Mouse (Mus musculus): Measurements from ENCODE around the gene Fam178b. TPM values are rescaled to one million over a fixed set of nuclear protein-coding genes. Genes with fewer than 3 reads are reported as not detected.
"Not testable (repeated sequence)": the region's sequence is repeated elsewhere in the genome, so short reads cannot be mapped to it uniquely, and the experiment has no call there.

The Fam178b gene
- polyA plus RNA-seq, 1 experiment from 2014 or later, result 0.87 TPM

DNA sequence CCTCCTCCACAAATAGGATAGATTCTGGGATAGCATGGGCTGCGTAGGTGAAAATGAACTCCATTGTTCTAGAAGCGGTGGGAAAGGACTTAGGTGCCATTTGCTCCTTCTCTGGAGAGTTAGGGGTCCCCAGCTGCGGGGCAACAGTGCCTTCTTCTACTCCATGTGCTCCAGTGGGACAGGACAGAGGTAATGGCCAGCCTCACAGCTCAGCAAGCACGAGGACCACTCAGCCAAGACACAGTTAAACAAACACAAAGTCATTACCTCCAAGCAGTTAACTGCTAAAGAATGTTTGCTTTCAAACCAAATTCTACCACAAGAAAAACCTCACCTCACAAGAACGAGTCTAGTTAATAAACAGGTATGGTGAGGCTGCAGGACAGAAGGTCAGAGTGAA, 57.5 kb downstream of the Fam178b start:
- Histone ChIP-seq H3K36me3 (ENCODE audit: control insufficient read depth, insufficient read depth) (no peaks in the 10 kb centered on the region), H3K4me2 (replicated peaks; ENCODE audit: low read depth) (no peak overlapping the region), H3K9me3 (ENCODE audit: control insufficient read depth) (no peaks in the 10 kb centered on the region), H3K27ac (ENCODE audit: low read depth, low read length) (no peak overlapping the region), H3K4me3 (ENCODE audit: low read depth, low read length) (no peak overlapping the region), H3K27me3 (replicated peaks; ENCODE audit: control insufficient read depth, insufficient read depth, low read length) (no peaks in the 10 kb centered on the region), H3K4me1 (replicated peaks; ENCODE audit: control insufficient read depth, insufficient read depth, low read length) (no peaks in the 10 kb centered on the region), H3K9ac (ENCODE audit: low read depth, low read length) (no peak overlapping the region)
- TF ChIP-seq CTCF (IDR thresholded peaks at IDR 0.05; ENCODE audit: low read depth), result no peak
- 62% methylated on average over 5 of the region's 5 CpGs for WGBS
- no peak for ATAC-seq

DNA sequence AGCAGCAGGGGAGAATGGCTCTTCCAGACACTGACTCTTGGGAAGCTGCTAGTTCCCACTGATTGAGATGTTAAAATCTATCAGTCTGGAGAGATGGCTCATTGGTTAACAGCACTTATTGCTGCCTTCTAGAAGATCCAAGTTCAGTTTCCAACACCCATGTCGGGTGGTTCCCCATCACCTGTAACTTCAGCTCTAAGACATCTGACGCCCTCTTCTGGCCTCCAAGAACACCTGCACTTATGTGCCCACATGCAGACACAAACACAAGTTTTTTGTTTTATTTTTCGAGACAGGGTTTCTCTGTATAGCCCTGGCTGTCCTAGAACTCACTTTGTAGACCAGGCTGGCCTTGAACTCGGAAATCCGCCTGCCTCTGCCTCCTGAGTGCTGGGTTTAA, 67.0 kb downstream of the Fam178b start:
- TF ChIP-seq CTCF (IDR thresholded peaks at IDR 0.05; ENCODE audit: low read depth), result peak; percentile 61
- not testable (repeated sequence) for H3K4me2 ChIP-seq (replicated peaks; ENCODE audit: low read depth); H3K36me3 ChIP-seq (ENCODE audit: control insufficient read depth, insufficient read depth); H3K27ac ChIP-seq (ENCODE audit: low read depth, low read length); H3K27me3 ChIP-seq (replicated peaks; ENCODE audit: control insufficient read depth, insufficient read depth, low read length); H3K9me3 ChIP-seq (ENCODE audit: control insufficient read depth); ATAC-seq; H3K4me3 ChIP-seq (ENCODE audit: low read depth, low read length); H3K4me1 ChIP-seq (replicated peaks; ENCODE audit: control insufficient read depth, insufficient read depth, low read length); H3K9ac ChIP-seq (ENCODE audit: low read depth, low read length)
- 87% methylated on average over 5 of the region's 5 CpGs for WGBS

DNA sequence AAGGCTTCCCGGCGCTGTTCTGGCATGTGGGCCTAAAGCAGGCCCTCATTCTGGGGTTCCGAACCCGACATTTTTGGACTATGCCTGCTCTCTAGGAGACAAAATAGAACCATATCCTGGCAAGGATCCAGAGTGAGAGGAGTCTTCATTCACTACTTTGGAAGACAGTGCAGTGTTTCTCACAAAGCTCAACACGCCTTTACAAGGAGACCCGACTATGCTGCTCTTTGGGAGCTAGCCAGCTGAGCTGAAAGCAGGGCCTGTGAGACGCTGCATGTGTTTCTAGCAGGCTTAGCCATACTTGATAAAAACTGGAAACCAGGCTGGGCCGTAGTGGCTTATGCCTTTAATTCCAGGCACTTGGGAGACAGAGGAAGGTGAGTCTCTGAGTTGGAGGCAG, 67.8 kb downstream of the Fam178b start:
- no peaks in the 10 kb centered on the region for H3K27me3 ChIP-seq (replicated peaks; ENCODE audit: control insufficient read depth, insufficient read depth, low read length)
- H3K9me3 ChIP-seq (ENCODE audit: control insufficient read depth), result no peaks in the 10 kb centered on the region
- WGBS, result 69% methylated on average over 8 of the region's 8 CpGs
- no peak for ATAC-seq
- H3K4me2 ChIP-seq (replicated peaks; ENCODE audit: low read depth), result no peak overlapping the region
- no peak for TF ChIP-seq CTCF (IDR thresholded peaks at IDR 0.05; ENCODE audit: low read depth)
- no peak overlapping the region for H3K9ac ChIP-seq (ENCODE audit: low read depth, low read length)
- no peaks in the 10 kb centered on the region for H3K36me3 ChIP-seq (ENCODE audit: control insufficient read depth, insufficient read depth)
- no peak overlapping the region for H3K4me3 ChIP-seq (ENCODE audit: low read depth, low read length)
- H3K27ac ChIP-seq (ENCODE audit: low read depth, low read length), result no peak overlapping the region
- no peaks in the 10 kb centered on the region for H3K4me1 ChIP-seq (replicated peaks; ENCODE audit: control insufficient read depth, insufficient read depth, low read length)

DNA sequence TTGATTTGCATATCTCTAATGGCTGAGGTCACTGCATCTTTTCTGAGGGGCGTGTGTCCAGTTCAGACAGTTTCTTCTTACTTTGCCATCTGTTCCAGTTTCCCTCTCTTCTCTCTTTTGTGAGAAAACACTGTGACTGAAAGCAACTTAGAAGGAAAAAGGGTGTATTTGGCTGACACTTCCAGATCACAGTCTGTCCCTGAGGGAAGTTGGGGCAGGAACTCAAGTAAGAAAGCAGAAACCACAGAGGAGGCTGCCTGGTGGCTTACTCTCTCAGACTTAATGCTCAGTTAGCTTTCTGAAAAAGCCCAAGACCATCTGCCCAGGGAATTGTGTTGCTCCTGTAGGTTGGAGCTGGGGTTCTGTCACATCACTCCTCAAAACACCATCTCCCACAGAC, 68.4 kb downstream of the Fam178b start:
- 82% methylated on average over 1 of the region's 1 CpGs for WGBS
- no peaks in the 10 kb centered on the region for H3K4me1 ChIP-seq (replicated peaks; ENCODE audit: control insufficient read depth, insufficient read depth, low read length)
- no peak for TF ChIP-seq CTCF (IDR thresholded peaks at IDR 0.05; ENCODE audit: low read depth)
- no peak overlapping the region for H3K4me3 ChIP-seq (ENCODE audit: low read depth, low read length)
- no peak for ATAC-seq
- no peaks in the 10 kb centered on the region for H3K27me3 ChIP-seq (replicated peaks; ENCODE audit: control insufficient read depth, insufficient read depth, low read length)
- no peak overlapping the region for H3K27ac ChIP-seq (ENCODE audit: low read depth, low read length)
- no peaks in the 10 kb centered on the region for H3K9me3 ChIP-seq (ENCODE audit: control insufficient read depth)
- H3K4me2 ChIP-seq (replicated peaks; ENCODE audit: low read depth), result no peak overlapping the region
- no peak overlapping the region for H3K9ac ChIP-seq (ENCODE audit: low read depth, low read length)
- no peaks in the 10 kb centered on the region for H3K36me3 ChIP-seq (ENCODE audit: control insufficient read depth, insufficient read depth)

DNA sequence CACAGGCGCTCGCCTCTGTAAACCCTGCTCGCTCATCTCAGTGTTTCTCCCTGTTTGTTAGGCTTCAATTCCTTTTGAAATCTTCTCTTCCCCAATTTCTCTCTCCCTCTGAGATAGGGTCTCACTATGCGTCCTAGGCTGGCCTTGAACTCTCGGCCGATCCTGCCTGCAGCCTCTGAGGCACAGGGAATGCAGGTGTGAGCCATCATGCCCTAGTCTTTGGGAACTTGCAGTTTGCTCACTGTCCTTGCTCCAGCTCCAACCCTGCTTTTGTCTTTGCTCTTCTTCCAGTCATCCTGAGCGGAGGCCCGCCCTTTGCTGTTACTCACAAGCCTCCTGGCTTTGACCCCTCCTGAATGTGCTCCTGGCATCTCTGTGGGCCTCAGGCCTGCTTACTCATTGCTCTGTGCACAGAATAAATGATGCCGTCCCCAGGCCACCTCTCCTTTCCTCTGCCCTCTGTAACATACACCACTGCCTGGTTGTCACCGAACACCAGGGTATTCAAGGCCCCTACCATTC, 69.5 kb downstream of the Fam178b start:
- Histone ChIP-seq H3K27me3 (replicated peaks; ENCODE audit: control insufficient read depth, insufficient read depth, low read length) (no peaks in the 10 kb centered on the region), H3K4me2 (replicated peaks; ENCODE audit: low read depth) (no peak overlapping the region), H3K4me3 (ENCODE audit: low read depth, low read length) (no peak overlapping the region), H3K4me1 (replicated peaks; ENCODE audit: control insufficient read depth, insufficient read depth, low read length) (no peaks in the 10 kb centered on the region; the same call in 1 of the 2 replicates), H3K9ac (ENCODE audit: low read depth, low read length) (no peak overlapping the region), H3K27ac (ENCODE audit: low read depth, low read length) (no peak overlapping the region), H3K9me3 (ENCODE audit: control insufficient read depth) (no peaks in the 10 kb centered on the region), H3K36me3 (ENCODE audit: control insufficient read depth, insufficient read depth) (no peaks in the 10 kb centered on the region)
- no peak for ATAC-seq
- TF ChIP-seq CTCF (IDR thresholded peaks at IDR 0.05; ENCODE audit: low read depth), result no peak
- WGBS, result 93% methylated on average over 10 of the region's 10 CpGs

DNA sequence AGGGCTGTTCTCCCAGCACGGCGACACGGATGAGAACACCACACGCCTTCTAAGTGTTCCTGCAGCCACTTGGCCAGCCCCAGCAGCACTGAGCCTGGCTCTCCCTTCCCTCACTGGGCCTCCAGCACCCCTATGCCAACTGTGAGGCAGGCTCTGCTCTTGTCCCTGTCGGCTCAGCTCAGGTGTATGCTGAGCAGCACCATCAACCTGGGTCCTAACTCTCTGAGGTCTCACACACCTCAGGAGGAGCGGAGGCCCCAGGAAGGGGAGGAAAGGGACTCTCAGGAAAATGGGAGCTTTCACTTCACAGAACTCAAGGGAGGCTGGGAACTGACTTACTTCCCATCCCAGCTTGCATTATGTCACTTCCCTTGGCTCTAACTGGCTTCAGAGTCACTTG, 70.6 kb downstream of the Fam178b start:
- Histone ChIP-seq H3K4me1 (replicated peaks; ENCODE audit: control insufficient read depth, insufficient read depth, low read length) (peaks cover 2% of the 10 kb centered on the region; the same call in 1 of the 2 replicates), H3K9me3 (ENCODE audit: control insufficient read depth) (no peaks in the 10 kb centered on the region), H3K27ac (ENCODE audit: low read depth, low read length) (no peak overlapping the region), H3K9ac (ENCODE audit: low read depth, low read length) (no peak overlapping the region), H3K4me3 (ENCODE audit: low read depth, low read length) (no peak overlapping the region), H3K36me3 (ENCODE audit: control insufficient read depth, insufficient read depth) (no peaks in the 10 kb centered on the region), H3K4me2 (replicated peaks; ENCODE audit: low read depth) (no peak overlapping the region), H3K27me3 (replicated peaks; ENCODE audit: control insufficient read depth, insufficient read depth, low read length) (no peaks in the 10 kb centered on the region)
- ATAC-seq, result no peak
- no peak for TF ChIP-seq CTCF (IDR thresholded peaks at IDR 0.05; ENCODE audit: low read depth)
- whole genome bisulfite sequencing, result 82% methylated on average over 6 of the region's 6 CpGs

Measured in intestine, postnatal 0 days (tissue).